Mouse (Mus musculus) cortical plate, adult 2 months (tissue): Measurements from ENCODE around the gene Cmbl.

Experiments used
- CTCF ChIP-seq: fragments of 200-500 bp; IDR thresholded peaks from 2 replicates; pipeline ENCODE4 v1.5.1; 2011; ENCODE audit warnings: mild to moderate bottlenecking, control low read depth, low read length; ENCODE audit not compliant: insufficient read depth; ENCODE audit errors: extremely low read depth
- POLR2A ChIP-seq: fragments of 200-500 bp; IDR thresholded peaks from 2 replicates; pipeline ENCODE4 v1.6.1; 2011; ENCODE audit warnings: mild to moderate bottlenecking, low read length, control low read depth; ENCODE audit not compliant: insufficient read depth; ENCODE audit errors: extremely low read depth

DNA sequence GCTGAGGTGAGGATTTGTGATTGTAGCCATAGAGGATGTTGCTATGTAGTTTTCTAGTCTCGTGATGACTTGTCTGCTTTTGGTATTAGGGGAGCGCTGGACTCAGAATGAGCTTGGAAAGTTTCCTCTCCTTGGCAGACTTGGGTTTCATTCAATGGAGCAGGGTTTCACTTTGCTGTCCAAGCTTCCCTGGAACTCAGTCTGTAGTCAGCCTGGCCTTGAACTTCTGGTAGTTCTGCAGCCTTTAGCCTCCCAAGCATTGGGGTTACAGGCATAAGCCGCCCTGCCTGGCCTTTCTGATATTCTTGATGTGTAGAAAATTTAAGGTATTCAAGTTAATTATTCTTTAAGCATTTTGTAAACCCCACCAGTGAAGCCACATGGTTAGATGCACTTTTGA is 64.4 kb downstream of the Cmbl start:
- no peak for TF ChIP-seq POLR2A
- no peak for TF ChIP-seq CTCF
